Mouse (Mus musculus) testis, adult 2 months (tissue): ENCODE results near the gene Cysrt1.

Experiments
- CTCF ChIP-seq: fragments of 200-500 bp; IDR thresholded peaks from 2 replicates; pipeline ENCODE4 v1.5.1; 2012; ENCODE audit warnings: low read depth, mild to moderate bottlenecking, inconsistent platforms, low read length, moderate library complexity; ENCODE audit not compliant: control insufficient read depth, insufficient read depth, insufficient replicate concordance
- POLR2A ChIP-seq: fragments of 200-500 bp; IDR thresholded peaks from 2 replicates; pipeline ENCODE4 v1.6.1; 2012; ENCODE audit warnings: low read depth, mild to moderate bottlenecking, inconsistent platforms, low read length, moderate library complexity; ENCODE audit not compliant: control insufficient read depth

DNA sequence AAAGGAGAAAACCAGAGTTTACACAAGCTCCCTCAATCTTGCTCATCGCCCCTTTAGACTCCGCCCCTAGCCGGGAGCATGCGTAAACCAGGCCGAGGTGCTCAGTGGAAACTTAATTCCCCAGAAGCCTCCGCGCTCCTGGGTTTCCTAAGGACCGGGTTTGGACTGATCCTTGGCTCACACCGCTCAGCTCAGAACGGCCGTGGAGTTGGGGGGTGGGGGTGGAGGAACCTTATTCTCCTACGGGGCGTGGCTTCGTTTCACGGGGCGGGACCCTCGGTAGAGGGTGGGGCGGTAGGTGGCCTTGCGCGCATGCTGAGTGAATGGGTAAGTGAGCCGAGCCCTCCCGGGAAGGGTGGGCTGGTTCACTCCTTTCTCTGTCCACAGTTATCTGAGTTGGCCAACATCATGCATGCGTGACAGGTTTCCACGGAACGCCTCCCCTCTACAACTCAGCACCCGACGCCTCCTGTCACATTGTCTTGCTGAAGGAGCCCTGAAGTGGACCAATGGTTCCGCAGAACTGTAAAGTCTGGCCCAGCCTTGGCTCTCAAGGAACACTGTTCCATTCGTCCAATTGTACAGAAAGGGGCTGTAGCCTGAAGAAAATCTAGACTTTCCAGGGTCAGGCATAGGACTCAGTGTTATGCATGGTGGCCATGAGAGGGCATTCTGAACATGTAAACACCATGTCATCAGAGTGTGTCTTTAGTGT is 1.4 kb downstream of the Cysrt1 start:
- TF ChIP-seq POLR2A (no peak), CTCF (no peak)
